Mouse (Mus musculus): ENCODE data around the gene Tbc1d16.

DNA sequence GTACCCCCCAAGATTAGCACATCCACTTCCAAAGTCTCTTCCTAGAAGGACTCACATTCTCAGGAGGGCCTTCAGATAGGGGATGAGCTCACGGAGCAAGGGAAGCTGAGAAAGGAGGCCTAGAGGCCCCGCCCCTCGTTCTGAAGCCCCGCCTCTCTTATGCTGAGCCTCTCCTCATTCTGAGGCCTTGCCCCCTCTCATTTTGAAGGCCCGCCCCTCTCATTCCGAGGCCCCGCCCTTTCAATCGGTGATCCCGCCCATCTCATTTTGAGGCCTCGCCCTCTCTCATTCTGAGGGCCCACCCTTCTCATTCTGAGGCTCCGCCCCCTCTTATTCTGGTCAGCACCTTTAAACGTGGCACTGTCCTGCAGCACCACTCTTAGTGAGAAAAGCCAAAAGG lies 82.2 kb downstream of the Tbc1d16 start:
- TF ChIP-seq CTCF (IDR thresholded peaks at IDR 0.05; ENCODE audit: extremely low read depth, insufficient read depth, insufficient read length, insufficient replicate concordance) (no peak), POLR2A (IDR thresholded peaks at IDR 0.05; ENCODE audit: low read depth, low read length) (no peak)

Measured in spleen, adult 2 months (tissue).